Mouse (Mus musculus): Measurements from ENCODE around the gene Ankzf1. TPM values are rescaled to one million over a fixed set of nuclear protein-coding genes. Genes with fewer than 3 reads are reported as not detected.

The Ankzf1 gene
- polyA plus RNA-seq, 1 experiment from 2014 or later, result 32.7 TPM

DNA sequence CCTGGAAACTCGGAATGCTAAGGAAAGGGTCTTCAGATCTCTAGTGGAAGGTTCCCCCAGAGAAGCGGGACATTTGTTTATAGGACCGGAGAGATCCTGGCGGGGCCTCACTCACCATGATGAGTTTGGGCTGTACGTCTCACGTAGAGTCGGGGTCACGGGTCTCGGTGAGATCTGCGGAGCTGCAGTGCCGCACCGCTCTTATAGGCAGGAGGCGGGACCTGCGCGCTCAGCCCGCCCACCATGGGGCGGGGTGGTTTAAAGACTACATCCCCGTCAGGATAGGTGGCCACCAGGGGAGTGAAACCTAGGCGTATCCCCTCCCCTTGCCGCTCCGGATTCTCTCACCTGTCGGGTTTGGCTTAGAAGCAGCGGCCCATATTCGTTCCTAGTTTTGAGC is 27.1 kb downstream of the Ankzf1 start:
- Histone ChIP-seq H3K27me3 (replicated peaks; ENCODE audit: control insufficient read depth, insufficient read depth, low read length) (peaks cover 32% of the 10 kb centered on the region), H3K4me3 (replicated peaks; ENCODE audit: low read length) (peak overlapping the region; percentile 56), H3K9me3 (ENCODE audit: control insufficient read depth, low read length) (no peaks in the 10 kb centered on the region), H3K27ac (ENCODE audit: low read length) (no peak overlapping the region), H3K9ac (replicated peaks; ENCODE audit: low read depth, low read length) (peak overlapping the region; percentile 63), H3K4me2 (ENCODE audit: low read length) (peak overlapping the region; percentile 94), H3K4me1 (replicated peaks; ENCODE audit: control insufficient read depth, insufficient read depth, low read length) (peaks cover 18% of the 10 kb centered on the region), H3K36me3 (ENCODE audit: control insufficient read depth, insufficient read depth) (0 out of 2 replicates have a peak, but pooled peaks cover 3% of the 10 kb centered on the region)
- WGBS, result 0% methylated on average over 24 of the region's 24 CpGs
- ATAC-seq, result peak; percentile 89

DNA sequence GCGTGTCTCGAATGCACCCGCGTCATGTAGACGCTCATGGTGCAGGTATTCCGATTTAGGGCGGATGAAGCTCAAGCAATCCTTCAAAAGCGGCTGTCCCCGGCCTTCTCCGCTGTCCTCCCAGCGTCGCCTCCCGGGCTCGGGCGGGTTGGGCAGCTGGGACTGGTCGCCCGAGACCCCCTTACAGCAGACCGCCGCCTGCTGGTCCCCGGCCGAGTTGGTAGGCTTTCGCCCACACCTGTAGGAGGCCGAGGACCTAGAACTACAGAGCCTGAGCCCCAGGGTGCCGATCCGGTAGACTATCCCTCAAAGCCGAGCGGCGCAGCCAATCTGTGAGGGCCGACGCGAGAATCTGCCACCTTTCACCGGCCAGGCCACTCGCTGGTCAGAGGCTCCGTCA is 27.6 kb downstream of the Ankzf1 start, which contains the start of gene Tuba4a:
Tuba4a (minus strand) TSS at position 335 of the 400 bp plus-strand sequence.
- peak; percentile 50 for ATAC-seq
- Histone ChIP-seq H3K9ac (replicated peaks; ENCODE audit: low read depth, low read length) (peak within 1 kb of the TSS; percentile 63), H3K27ac (ENCODE audit: low read length) (no peak within 1 kb of the TSS; the same call in 1 of the 2 replicates), H3K4me1 (replicated peaks; ENCODE audit: control insufficient read depth, insufficient read depth, low read length) (peaks cover 18% of the 10 kb centered on the region), H3K27me3 (replicated peaks; ENCODE audit: control insufficient read depth, insufficient read depth, low read length) (peaks cover 32% of the 10 kb centered on the region), H3K4me3 (replicated peaks; ENCODE audit: low read length) (peak within 1 kb of the TSS; percentile 56), H3K9me3 (ENCODE audit: control insufficient read depth, low read length) (no peaks in the 10 kb centered on the region), H3K36me3 (ENCODE audit: control insufficient read depth, insufficient read depth) (0 out of 2 replicates have a peak, but pooled peaks cover 2% of the 10 kb centered on the region), H3K4me2 (ENCODE audit: low read length) (peak within 1 kb of the TSS; percentile 94)
- WGBS, result under 1% methylated on average over 34 of the region's 34 CpGs

DNA sequence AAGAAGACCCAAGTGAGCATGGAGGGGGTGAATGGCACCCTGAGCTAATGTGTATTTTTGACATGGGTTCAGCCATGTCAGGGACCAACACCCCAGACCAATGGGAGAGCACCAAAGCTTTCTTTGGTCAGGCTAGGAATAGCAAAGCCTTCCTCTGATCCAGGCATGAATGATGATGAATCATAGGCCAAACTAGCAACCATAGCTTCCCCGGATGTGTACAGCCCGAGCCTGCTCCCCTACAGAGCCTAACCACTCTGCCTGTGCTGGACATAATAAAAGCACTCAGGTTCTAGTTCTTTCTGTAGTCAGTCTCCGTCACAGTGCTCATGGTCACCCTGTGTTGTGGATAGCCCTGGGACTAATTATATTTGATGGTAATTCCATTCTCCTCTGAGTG is 29.6 kb downstream of the Ankzf1 start:
- no peak for ATAC-seq
- Histone ChIP-seq H3K27ac (ENCODE audit: low read length) (no peak overlapping the region), H3K9me3 (ENCODE audit: control insufficient read depth, low read length) (no peaks in the 10 kb centered on the region), H3K4me2 (ENCODE audit: low read length) (no peak overlapping the region), H3K27me3 (replicated peaks; ENCODE audit: control insufficient read depth, insufficient read depth, low read length) (peaks cover 32% of the 10 kb centered on the region), H3K4me3 (replicated peaks; ENCODE audit: low read length) (no peak overlapping the region), H3K36me3 (ENCODE audit: control insufficient read depth, insufficient read depth) (no peaks in the 10 kb centered on the region), H3K4me1 (replicated peaks; ENCODE audit: control insufficient read depth, insufficient read depth, low read length) (peaks cover 18% of the 10 kb centered on the region), H3K9ac (replicated peaks; ENCODE audit: low read depth, low read length) (no peak overlapping the region)
- WGBS, result 73% methylated on average over 3 of the region's 3 CpGs

DNA sequence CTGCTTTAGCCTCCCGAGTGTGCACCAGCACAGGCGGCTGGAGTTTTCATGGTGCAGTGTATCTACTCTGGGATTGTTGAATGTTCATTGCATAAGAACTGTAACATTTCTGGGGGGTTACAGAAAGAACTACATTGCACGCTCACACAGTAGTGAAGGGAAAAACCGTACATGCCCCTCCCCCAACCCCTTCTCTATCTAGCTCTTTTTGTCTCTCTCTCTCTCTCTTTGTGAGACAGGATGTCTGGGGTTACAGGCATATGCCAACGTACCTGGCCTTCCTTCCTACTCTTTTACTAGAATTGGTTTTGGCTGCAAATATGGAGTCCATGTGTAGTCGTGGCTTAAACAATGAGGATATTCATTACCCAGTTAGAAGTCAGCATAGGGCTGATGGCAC is 31.0 kb downstream of the Ankzf1 start:
- H3K4me3 ChIP-seq (replicated peaks; ENCODE audit: low read length), result no peak overlapping the region
- no peak overlapping the region for H3K27ac ChIP-seq (ENCODE audit: low read length)
- no peak overlapping the region for H3K4me2 ChIP-seq (ENCODE audit: low read length)
- no peaks in the 10 kb centered on the region for H3K9me3 ChIP-seq (ENCODE audit: control insufficient read depth, low read length)
- H3K9ac ChIP-seq (replicated peaks; ENCODE audit: low read depth, low read length), result no peak overlapping the region
- 81% methylated on average over 6 of the region's 6 CpGs for WGBS
- peaks cover 17% of the 10 kb centered on the region for H3K4me1 ChIP-seq (replicated peaks; ENCODE audit: control insufficient read depth, insufficient read depth, low read length)
- no peak for ATAC-seq
- peaks cover 32% of the 10 kb centered on the region for H3K27me3 ChIP-seq (replicated peaks; ENCODE audit: control insufficient read depth, insufficient read depth, low read length)
- no peaks in the 10 kb centered on the region for H3K36me3 ChIP-seq (ENCODE audit: control insufficient read depth, insufficient read depth)

DNA sequence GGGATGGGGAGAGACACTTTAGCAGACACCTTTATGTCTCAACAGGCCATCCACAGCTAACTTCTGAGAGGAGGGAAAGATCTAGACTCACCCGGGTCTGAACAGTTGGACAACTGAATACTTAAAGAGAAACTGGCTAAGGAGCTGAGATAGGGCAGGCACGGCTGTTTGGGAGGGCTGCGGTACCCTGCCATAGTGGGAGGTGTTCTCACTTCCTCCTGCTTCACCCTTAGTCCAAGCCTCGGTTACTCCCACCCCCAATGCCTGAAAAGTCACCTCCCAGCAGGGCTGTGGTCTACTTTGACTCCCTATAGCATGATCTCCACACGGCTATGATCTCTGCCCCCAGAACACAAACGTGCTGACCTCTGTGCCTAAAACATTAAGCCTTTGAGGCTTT is 31.6 kb downstream of the Ankzf1 start:
- ATAC-seq, result no peak
- no peak overlapping the region for H3K27ac ChIP-seq (ENCODE audit: low read length)
- H3K4me3 ChIP-seq (replicated peaks; ENCODE audit: low read length), result no peak overlapping the region
- H3K27me3 ChIP-seq (replicated peaks; ENCODE audit: control insufficient read depth, insufficient read depth, low read length), result peaks cover 29% of the 10 kb centered on the region
- H3K4me2 ChIP-seq (ENCODE audit: low read length), result no peak overlapping the region
- H3K4me1 ChIP-seq (replicated peaks; ENCODE audit: control insufficient read depth, insufficient read depth, low read length), result peaks cover 11% of the 10 kb centered on the region
- no peak overlapping the region for H3K9ac ChIP-seq (replicated peaks; ENCODE audit: low read depth, low read length)
- H3K36me3 ChIP-seq (ENCODE audit: control insufficient read depth, insufficient read depth), result no peaks in the 10 kb centered on the region
- H3K9me3 ChIP-seq (ENCODE audit: control insufficient read depth, low read length), result no peaks in the 10 kb centered on the region
- 70% methylated on average over 6 of the region's 6 CpGs for WGBS

DNA sequence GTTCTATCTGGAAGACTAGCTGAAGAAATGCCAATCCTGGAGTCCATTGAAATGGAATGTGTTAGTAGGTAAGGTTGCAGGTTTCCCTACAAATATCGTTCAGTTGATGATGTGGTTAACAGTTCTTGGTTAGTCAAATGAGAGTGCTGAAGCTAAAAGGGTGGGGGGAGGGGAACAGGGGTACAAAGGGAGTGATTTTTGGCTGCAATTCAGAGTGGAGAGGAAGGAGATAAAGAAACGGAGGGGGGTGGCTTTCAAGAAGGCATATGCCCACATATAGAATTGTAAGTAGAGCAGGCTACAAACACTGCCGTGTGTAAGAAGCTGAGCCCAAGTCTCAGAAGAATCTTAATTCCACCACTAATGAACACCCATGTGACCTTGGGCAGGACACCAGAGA is 33.5 kb downstream of the Ankzf1 start:
- no peak overlapping the region for H3K4me2 ChIP-seq (ENCODE audit: low read length)
- no peak overlapping the region for H3K4me3 ChIP-seq (replicated peaks; ENCODE audit: low read length)
- no peaks in the 10 kb centered on the region for H3K9me3 ChIP-seq (ENCODE audit: control insufficient read depth, low read length)
- no peaks in the 10 kb centered on the region for H3K4me1 ChIP-seq (replicated peaks; ENCODE audit: control insufficient read depth, insufficient read depth, low read length)
- no peaks in the 10 kb centered on the region for H3K36me3 ChIP-seq (ENCODE audit: control insufficient read depth, insufficient read depth)
- H3K27me3 ChIP-seq (replicated peaks; ENCODE audit: control insufficient read depth, insufficient read depth, low read length), result peaks cover 14% of the 10 kb centered on the region
- 49% methylated on average over 3 of the region's 3 CpGs for WGBS
- no peak for ATAC-seq
- H3K9ac ChIP-seq (replicated peaks; ENCODE audit: low read depth, low read length), result no peak overlapping the region
- H3K27ac ChIP-seq (ENCODE audit: low read length), result no peak overlapping the region

DNA sequence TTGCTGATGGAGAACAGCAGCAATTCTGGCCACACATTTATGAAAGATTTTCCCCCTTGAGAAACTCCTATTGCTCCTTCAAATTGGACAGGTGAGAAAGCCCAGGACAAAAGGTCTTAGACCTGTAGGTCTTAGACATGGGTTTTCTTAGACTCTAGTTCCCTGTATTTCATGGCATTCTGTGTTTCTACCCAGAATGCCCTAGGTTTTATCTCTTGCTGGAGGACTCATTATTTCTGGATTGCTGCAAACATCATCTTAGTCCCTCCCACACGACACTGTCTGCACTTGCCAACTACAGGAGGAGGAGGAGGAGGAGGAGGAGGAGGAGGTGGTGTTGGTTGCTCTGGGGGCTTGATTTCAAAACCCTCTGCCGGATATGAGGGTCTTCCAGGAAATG is 34.2 kb downstream of the Ankzf1 start:
- Histone ChIP-seq H3K4me2 (ENCODE audit: low read length) (no peak overlapping the region), H3K4me1 (replicated peaks; ENCODE audit: control insufficient read depth, insufficient read depth, low read length) (no peaks in the 10 kb centered on the region), H3K4me3 (replicated peaks; ENCODE audit: low read length) (no peak overlapping the region), H3K27ac (ENCODE audit: low read length) (no peak overlapping the region), H3K27me3 (replicated peaks; ENCODE audit: control insufficient read depth, insufficient read depth, low read length) (peaks cover 8% of the 10 kb centered on the region), H3K36me3 (ENCODE audit: control insufficient read depth, insufficient read depth) (no peaks in the 10 kb centered on the region), H3K9me3 (ENCODE audit: control insufficient read depth, low read length) (no peaks in the 10 kb centered on the region), H3K9ac (replicated peaks; ENCODE audit: low read depth, low read length) (no peak overlapping the region)
- WGBS, result 65% methylated on average over 2 of the region's 2 CpGs
- ATAC-seq, result no peak

DNA sequence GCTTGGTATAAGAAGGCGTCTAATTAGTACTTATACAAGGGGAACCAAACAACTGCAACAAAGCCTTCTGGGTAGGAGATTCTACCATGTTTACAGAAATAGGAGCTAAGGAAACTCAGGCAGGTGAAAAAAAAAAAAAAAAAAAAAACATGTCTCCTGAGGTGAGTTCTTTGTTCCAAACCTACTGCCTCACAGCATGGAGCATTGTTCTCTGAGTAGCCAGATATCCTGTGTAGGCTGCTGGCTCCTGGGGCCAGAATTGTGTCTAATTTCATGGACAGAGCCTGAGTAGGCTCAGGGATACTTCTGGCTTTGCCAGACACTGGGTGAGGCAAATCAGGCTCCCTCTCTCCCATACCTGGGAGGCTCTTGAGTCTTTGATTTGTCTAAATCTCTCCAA is 35.7 kb downstream of the Ankzf1 start:
- Histone ChIP-seq H3K27ac (ENCODE audit: low read length) (no peak overlapping the region), H3K36me3 (ENCODE audit: control insufficient read depth, insufficient read depth) (no peaks in the 10 kb centered on the region), H3K4me2 (ENCODE audit: low read length) (no peak overlapping the region), H3K4me1 (replicated peaks; ENCODE audit: control insufficient read depth, insufficient read depth, low read length) (no peaks in the 10 kb centered on the region), H3K9ac (replicated peaks; ENCODE audit: low read depth, low read length) (no peak overlapping the region), H3K9me3 (ENCODE audit: control insufficient read depth, low read length) (no peaks in the 10 kb centered on the region), H3K27me3 (replicated peaks; ENCODE audit: control insufficient read depth, insufficient read depth, low read length) (0 out of 2 replicates have a peak, but pooled peaks cover 2% of the 10 kb centered on the region), H3K4me3 (replicated peaks; ENCODE audit: low read length) (no peak overlapping the region)
- WGBS, result 74% methylated on average over 1 of the region's 1 CpGs
- no peak for ATAC-seq

DNA sequence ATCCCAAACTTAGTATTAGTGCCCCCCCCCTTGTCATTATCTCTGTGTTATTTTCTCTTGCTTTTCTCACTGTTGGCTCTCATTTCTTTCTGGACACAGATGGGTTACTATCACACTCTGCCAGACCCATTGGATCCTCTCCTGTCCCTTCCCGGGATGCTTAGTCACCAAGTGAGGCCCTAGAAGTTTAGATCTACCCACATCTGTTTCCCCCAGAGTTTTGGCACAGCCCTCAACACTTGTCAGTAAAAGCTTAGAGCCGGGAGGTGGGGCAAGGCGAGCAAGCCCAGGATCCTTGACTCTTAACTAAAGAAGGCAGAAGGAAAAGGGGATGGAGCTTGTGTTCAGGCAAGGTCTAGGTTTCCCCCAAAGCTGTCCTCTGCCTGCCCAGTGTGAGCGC is 37.2 kb downstream of the Ankzf1 start:
- WGBS, result 71% methylated on average over 4 of the region's 4 CpGs
- ATAC-seq, result no peak
- H3K36me3 ChIP-seq (ENCODE audit: control insufficient read depth, insufficient read depth), result no peaks in the 10 kb centered on the region
- H3K4me1 ChIP-seq (replicated peaks; ENCODE audit: control insufficient read depth, insufficient read depth, low read length), result no peaks in the 10 kb centered on the region
- H3K9ac ChIP-seq (replicated peaks; ENCODE audit: low read depth, low read length), result no peak overlapping the region
- H3K4me2 ChIP-seq (ENCODE audit: low read length), result no peak overlapping the region
- H3K9me3 ChIP-seq (ENCODE audit: control insufficient read depth, low read length), result no peaks in the 10 kb centered on the region
- no peak overlapping the region for H3K27ac ChIP-seq (ENCODE audit: low read length)
- H3K4me3 ChIP-seq (replicated peaks; ENCODE audit: low read length), result no peak overlapping the region
- H3K27me3 ChIP-seq (replicated peaks; ENCODE audit: control insufficient read depth, insufficient read depth, low read length), result no peaks in the 10 kb centered on the region
